Mouse (Mus musculus): ENCODE results near the gene Psma5. TPM values are rescaled to one million over a fixed set of nuclear protein-coding genes. Genes with fewer than 3 reads are reported as not detected.
A peak's percentile ranks its signal among the peaks of the same experiment; 100 is the strongest.

Psma5 gene
- polyA plus RNA-seq, 1 experiment from 2014 or later = 194 TPM

DNA sequence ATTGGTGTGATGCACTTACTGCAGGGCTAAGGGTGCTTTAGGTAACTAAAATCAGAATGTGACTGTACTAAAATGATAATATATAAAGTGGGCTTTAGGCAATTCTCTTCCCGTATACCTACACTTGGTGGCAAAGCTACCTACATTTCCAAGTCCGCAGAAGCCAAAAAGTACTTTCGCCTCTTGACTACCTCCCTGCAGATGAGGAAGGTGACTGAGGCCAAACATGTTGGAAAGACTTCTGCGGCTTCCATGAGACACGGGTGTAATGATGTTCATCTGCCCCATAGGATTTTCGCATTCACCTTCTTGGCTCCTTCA is 26.5 kb downstream of the Psma5 start:
- ATAC-seq (ENCODE audit: insufficient number of reproducible peaks, low FRiP score) = no peak
- Histone ChIP-seq H3K27me3 (replicated peaks) (no peaks in the 10 kb centered on the region), H3K4me2 (peak overlapping the region; percentile 86), H3K9me3 (replicated peaks) (no peaks in the 10 kb centered on the region), H3K27ac (ENCODE audit: poor library complexity, severe bottlenecking) (peak overlapping the region; percentile 60), H3K4me3 (peak overlapping the region; percentile 96), H3K4me1 (replicated peaks) (peaks cover 41% of the 10 kb centered on the region), H3K9ac (peak overlapping the region; percentile 92), H3K36me3 (peaks cover 14% of the 10 kb centered on the region)
- WGBS = 13% methylated on average over 6 of the region's 6 CpGs

DNA sequence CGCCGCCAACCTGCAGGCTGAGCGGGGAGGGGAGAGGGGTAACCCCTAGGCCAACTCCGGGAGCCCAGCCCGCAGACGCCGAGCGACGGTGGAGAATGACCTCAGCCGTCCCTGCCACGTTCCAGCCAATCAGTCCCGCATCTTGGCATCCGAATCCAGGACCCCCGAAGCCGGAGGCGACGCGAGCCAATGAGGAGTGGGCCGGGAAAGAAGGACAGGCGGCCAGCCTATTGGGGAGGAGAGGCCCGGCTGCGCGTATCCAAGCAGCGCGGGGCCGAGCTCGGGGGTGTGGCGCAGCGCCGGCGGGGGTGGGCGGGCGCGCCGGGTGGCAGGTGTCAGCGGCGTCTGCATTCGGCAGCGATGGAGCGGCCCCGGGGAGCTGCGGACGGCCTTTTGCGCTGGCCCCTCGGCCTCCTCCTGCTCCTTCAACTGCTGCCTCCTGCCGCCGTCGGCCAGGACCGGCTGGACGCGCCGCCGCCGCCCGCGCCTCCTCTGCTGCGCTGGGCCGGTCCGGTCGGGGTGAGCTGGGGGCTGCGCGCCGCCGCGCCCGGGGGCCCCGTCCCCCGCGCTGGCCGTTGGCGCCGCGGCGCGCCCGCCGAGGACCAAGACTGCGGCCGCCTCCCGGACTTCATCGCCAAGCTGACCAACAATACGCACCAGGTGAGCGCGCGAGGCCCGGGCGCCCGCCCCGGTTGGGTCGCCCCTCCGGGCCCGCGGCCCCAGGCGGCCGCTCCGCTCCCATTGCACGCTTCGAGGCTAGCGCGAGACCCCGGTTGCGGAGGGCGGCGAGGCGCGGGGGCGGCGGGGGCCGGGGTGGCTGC is 27.3 kb downstream of the Psma5 start, which contains the start of gene Sort1:
Gene Sort1 (plus strand): TSS at position 302 of the 821 bp plus-strand sequence.
- H3K36me3 ChIP-seq = peaks cover 8% of the 10 kb centered on the region
- peak; percentile 96 for ATAC-seq (ENCODE audit: insufficient number of reproducible peaks, low FRiP score)
- peaks cover 49% of the 10 kb centered on the region for H3K4me1 ChIP-seq (replicated peaks)

DNA sequence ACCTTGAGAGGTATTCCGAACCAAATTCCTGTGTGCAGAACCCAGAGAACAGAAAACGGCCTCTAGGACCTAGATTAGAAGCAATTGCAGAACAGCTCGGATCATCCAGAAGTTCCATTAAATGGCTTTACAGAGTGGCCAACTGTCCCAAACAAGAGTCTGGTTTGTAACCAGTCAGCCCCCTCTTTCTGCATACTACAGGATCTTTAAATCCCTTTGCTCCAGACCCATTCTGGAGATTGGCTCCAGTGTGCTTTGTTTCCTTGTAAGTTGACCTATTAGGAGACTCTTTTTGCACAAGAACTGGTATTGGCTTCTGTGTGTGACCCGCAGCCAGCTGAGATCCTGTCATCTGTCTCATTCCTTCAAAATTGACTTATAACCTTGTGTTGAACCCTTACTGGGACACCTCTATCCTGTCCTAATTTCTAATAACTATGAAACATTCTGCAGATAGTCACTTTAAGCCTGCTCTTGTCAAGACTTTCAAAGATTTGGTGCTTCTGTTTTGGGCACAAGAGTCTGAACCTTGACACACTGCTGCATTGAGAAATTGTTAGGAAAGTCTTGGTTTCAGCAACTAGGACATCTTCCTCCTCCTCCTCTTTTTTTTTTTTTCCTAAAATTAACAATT is 28.5 kb downstream of the Psma5 start:
- Histone ChIP-seq H3K36me3 (peaks cover under 1% of the 10 kb centered on the region; the same call in 1 of the 2 replicates), H3K4me2 (peak overlapping the region; percentile 86), H3K4me3 (peak overlapping the region; percentile 96), H3K27me3 (replicated peaks) (no peaks in the 10 kb centered on the region), H3K9ac (peak overlapping the region; percentile 92), H3K9me3 (replicated peaks) (no peaks in the 10 kb centered on the region), H3K27ac (ENCODE audit: poor library complexity, severe bottlenecking) (no peak overlapping the region), H3K4me1 (replicated peaks) (peaks cover 61% of the 10 kb centered on the region)
- 44% methylated on average over 4 of the region's 4 CpGs for WGBS
- ATAC-seq (ENCODE audit: insufficient number of reproducible peaks, low FRiP score) = no peak

More for the DNA sequence above, 27.3 kb downstream of the Psma5 start, which contains the start of gene Sort1:
- under 1% methylated on average over 104 of the region's 109 CpGs for WGBS
- Histone ChIP-seq H3K9me3 (replicated peaks) (no peaks in the 10 kb centered on the region), H3K27me3 (replicated peaks) (no peaks in the 10 kb centered on the region), H3K9ac (peak within 1 kb of the TSS; percentile 92), H3K27ac (ENCODE audit: poor library complexity, severe bottlenecking) (peak within 1 kb of the TSS; percentile 75), H3K4me3 (peak within 1 kb of the TSS; percentile 96), H3K4me2 (peak within 1 kb of the TSS; percentile 86)

DNA sequence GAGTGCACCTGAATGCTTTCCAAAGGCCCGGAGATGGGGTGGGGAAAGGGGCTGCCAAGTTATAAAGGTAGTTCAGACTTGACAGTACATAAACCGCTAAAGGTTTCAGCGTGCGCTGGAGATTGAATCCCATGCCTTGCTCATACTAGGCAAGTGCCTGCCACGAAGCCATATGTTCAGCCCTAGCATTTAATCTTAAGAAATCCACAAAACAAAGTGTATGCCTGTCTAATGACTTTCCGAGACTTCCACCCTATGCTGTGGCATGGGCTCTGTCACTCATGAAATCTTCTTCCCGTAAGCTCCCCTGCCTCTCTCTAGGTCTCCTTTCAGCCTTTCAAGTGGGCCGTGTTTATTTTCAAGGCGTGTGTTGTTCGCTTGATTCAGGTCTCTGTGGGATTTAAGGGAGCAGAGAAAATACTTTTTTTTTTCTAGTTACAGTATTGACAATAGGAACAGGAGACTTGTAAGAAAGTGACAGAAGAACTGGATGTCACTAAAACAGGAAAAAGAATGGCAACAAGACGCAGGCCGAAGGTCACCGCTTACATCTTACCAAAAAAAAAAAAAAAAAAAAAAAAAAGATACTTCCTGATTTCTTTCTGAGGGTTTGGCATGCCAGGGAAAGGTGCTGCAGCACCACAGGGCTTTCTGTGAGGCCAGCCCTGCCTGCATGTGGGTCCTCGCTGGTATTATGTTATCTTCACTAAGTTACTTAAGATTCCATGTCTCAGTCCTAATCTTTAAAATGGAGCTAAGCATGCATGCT is 30.1 kb downstream of the Psma5 start:
- Histone ChIP-seq H3K4me3 (no peak overlapping the region), H3K4me2 (peak overlapping the region; percentile 48), H3K27ac (ENCODE audit: poor library complexity, severe bottlenecking) (peak overlapping the region; percentile 69; the same call in 1 of the 2 replicates), H3K27me3 (replicated peaks) (no peaks in the 10 kb centered on the region), H3K4me1 (replicated peaks) (peaks cover 76% of the 10 kb centered on the region), H3K9me3 (replicated peaks) (no peaks in the 10 kb centered on the region), H3K36me3 (no peaks in the 10 kb centered on the region), H3K9ac (peak overlapping the region; percentile 26; the same call in 1 of the 2 replicates)
- ATAC-seq (ENCODE audit: insufficient number of reproducible peaks, low FRiP score) = no peak
- 48% methylated on average over 14 of the region's 14 CpGs for WGBS

DNA sequence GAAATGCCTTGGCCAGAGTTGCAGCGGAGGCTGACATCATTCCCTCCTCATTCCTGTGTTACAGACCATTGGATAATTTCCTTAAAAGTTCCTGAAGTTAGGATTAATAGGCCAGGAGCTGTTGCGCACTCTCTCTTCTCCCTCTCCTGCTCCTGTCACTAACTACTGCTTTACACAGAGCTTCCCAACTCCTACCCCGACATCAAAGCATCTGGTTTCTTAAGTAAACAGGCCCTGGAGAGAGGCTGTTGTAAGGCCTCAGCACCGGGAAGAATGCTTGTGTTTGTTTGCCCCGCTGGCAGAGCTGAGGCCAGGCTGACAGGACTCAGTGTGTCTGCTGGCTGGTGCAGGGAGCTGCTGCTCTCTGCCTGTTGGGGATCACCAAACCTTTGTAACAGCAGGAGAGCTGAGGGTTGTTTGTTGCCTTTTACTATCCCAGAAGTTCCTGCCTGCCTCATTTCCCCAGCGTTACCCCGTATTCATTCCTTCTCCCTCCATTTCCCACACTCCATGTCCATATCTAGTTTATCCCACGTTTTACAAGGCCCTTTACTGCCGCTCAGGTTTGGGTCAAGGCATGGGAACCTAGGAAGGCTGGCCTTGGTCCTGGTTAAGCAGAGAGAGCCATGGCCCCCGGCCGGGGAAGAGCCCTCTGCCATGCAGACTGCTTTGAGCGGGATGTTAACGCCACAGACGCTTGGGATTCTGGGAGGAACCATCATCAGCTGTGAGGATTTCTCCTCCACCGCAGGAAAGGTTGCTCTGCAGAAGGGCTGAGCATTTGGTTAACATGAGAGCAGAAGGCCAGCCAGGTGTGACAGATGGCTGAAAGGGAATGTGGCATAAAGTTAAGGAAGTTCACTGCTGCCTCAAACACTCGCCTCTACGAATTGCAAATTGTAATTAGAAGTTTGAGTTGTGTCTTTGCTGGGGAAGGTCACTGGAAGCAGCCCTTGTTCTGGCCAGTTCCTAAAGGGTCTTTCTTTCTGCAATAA is 31.4 kb downstream of the Psma5 start:
- no peaks in the 10 kb centered on the region for H3K9me3 ChIP-seq (replicated peaks)
- peak overlapping the region; percentile 48 for H3K4me2 ChIP-seq
- peaks cover 76% of the 10 kb centered on the region for H3K4me1 ChIP-seq (replicated peaks)
- H3K27ac ChIP-seq (ENCODE audit: poor library complexity, severe bottlenecking) = peak overlapping the region; percentile 69
- no peak overlapping the region for H3K4me3 ChIP-seq
- H3K36me3 ChIP-seq = no peaks in the 10 kb centered on the region
- peak overlapping the region; percentile 53 for H3K9ac ChIP-seq
- WGBS = 26% methylated on average over 17 of the region's 17 CpGs
- ATAC-seq (ENCODE audit: insufficient number of reproducible peaks, low FRiP score) = no peak
- no peaks in the 10 kb centered on the region for H3K27me3 ChIP-seq (replicated peaks)

DNA sequence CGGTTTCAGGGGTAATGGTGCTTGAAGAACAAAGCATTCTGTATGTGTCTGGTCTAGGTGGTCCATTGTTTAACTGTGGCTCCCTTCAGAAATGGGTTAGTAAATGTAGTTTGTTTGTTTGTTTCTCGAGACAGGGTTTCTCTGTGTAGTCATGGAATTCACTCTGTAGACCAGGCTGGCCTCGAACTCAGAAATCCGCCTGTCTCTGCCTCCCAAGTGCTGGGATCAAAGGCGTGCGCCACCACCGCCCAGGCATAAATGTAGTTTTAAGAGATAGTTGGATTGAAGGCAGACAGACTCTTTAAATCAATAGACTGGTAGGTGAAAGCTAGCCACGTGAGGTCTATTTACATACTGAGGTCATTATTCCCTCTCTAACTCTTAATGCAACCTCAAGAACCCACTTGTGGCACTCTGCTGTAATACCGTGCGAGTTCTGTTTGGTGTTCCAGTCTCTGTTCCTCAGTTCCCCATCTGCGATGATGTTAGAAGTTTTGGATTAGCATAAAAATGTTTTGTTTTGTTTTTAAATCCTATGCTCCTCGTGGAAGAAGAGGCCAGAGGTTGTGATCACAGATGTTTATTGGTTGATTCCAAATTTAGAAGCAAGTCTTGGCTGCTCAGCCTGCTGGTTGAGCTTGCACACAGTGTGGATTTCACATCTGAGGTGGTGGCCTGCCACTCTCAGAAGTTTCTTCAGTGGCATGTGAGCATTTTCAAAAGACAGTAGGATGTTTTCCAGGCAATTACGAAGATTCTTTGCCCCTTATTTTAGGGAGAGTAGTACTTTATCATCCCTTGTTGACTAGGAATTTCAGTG is 32.8 kb downstream of the Psma5 start:
- H3K9ac ChIP-seq = no peak overlapping the region
- no peak overlapping the region for H3K4me2 ChIP-seq
- 67% methylated on average over 13 of the region's 13 CpGs for WGBS
- peaks cover 83% of the 10 kb centered on the region for H3K4me1 ChIP-seq (replicated peaks)
- H3K4me3 ChIP-seq = no peak overlapping the region
- H3K9me3 ChIP-seq (replicated peaks) = no peaks in the 10 kb centered on the region
- no peaks in the 10 kb centered on the region for H3K27me3 ChIP-seq (replicated peaks)
- ATAC-seq (ENCODE audit: insufficient number of reproducible peaks, low FRiP score) = no peak
- no peak overlapping the region for H3K27ac ChIP-seq (ENCODE audit: poor library complexity, severe bottlenecking)
- no peaks in the 10 kb centered on the region for H3K36me3 ChIP-seq

DNA sequence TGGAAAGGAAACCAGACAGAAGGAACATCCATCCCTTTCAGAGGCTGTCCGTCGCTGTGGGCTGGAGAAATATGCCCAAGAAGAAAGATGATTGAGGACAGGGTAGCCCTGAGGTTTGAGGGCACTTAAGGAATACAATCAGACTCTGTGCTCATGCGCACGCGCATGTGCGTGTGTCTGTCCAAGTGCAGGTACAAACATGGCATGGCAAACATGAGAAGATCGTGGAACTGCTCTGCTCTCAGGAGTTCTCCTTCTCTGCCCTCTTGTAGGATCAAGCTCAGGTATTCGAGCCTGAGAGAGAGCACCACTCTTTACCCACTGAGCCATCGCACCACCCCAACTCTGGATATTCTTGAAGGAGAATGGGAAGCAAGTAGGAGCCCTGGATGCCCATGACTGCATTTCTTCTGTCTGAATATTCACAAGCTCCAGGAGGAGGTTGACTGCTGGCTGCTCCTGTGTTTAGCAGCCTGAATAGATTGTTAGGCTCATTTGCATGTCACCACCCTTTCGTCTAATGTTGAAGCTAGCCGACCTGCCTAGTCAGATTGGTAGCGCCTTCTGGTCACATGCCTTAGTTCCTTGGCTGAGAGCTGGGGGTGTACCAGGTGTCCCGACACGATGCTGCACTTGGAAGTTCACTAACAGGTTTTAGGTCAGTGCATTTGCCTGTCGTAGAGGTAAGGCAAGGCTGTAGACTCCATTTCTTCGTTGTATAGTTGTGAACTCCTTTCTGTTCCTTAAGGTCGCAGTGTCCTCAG is 34.5 kb downstream of the Psma5 start:
- no peak for ATAC-seq (ENCODE audit: insufficient number of reproducible peaks, low FRiP score)
- Histone ChIP-seq H3K4me2 (no peak overlapping the region), H3K9me3 (replicated peaks) (no peaks in the 10 kb centered on the region), H3K27me3 (replicated peaks) (no peaks in the 10 kb centered on the region), H3K4me3 (no peak overlapping the region), H3K9ac (no peak overlapping the region), H3K36me3 (no peaks in the 10 kb centered on the region), H3K4me1 (replicated peaks) (peaks cover 86% of the 10 kb centered on the region), H3K27ac (ENCODE audit: poor library complexity, severe bottlenecking) (no peak overlapping the region)
- WGBS = 67% methylated on average over 17 of the region's 17 CpGs

DNA sequence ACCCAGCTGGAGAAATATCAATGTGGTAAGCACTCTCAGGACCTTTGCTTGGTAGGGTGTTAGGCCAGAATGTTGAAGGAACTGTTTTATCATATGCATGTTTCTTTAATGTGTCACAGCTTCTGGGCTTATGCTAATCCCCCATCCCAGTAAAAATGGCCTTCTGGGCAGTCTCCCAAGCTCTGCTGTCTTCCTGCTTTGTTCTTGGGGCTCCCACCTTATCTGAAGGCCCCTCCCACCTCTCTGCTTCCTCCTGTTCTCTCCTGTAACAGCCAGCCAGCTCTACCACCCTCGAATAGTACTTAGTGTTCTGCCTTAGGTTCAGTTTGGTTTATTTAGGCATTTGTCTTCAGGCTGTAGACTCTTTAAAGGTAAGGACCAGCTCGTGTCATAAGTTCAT is 37.7 kb downstream of the Psma5 start:
- WGBS = 12% methylated on average over 2 of the region's 2 CpGs

More for the DNA sequence above, 37.7 kb downstream of the Psma5 start:
- Histone ChIP-seq H3K4me2 (peak overlapping the region; percentile 42), H3K36me3 (no peaks in the 10 kb centered on the region), H3K9ac (peak overlapping the region; percentile 46; the same call in 1 of the 2 replicates), H3K4me3 (0 out of 2 replicates have a peak overlapping the region, but pooled peaks have one; percentile 5), H3K9me3 (replicated peaks) (no peaks in the 10 kb centered on the region), H3K4me1 (replicated peaks) (peaks cover 78% of the 10 kb centered on the region), H3K27ac (ENCODE audit: poor library complexity, severe bottlenecking) (peak overlapping the region; percentile 73), H3K27me3 (replicated peaks) (no peaks in the 10 kb centered on the region)
- peak; percentile 76; the same call in 1 of the 2 replicates for ATAC-seq (ENCODE audit: insufficient number of reproducible peaks, low FRiP score)
